Mouse (Mus musculus) limb, embryonic 12.5 days (tissue): Measurements from ENCODE around the gene Cd72. TPM values are rescaled to one million over a fixed set of nuclear protein-coding genes. Genes with fewer than 3 reads are reported as not detected.

ENCODE experiments used
- ATAC-seq: fragments of 200-750 bp; cut with Nextera tagmentation; 2 replicates; pipeline ENCODE4 v1.8.0; 2017; ENCODE audit warnings: low read depth, moderate TSS enrichment; ENCODE audit not compliant: insufficient number of reproducible peaks, insufficient read depth, low FRiP score, low TSS enrichment
- H3K27ac ChIP-seq: fragments of 300-500 bp; sonication (generic); 2 replicates; pipeline ENCODE4 v1.5.1; 2016; ENCODE audit warnings: mild to moderate bottlenecking, moderate library complexity
- H3K27me3 ChIP-seq: fragments of 300-500 bp; sonication (generic); 2 replicates; pipeline ENCODE4 v1.6.1; 2016; ENCODE audit warnings: mild to moderate bottlenecking, moderate library complexity
- H3K36me3 ChIP-seq: fragments of 300-500 bp; sonication (generic); 2 replicates; pipeline ENCODE4 v1.6.1; 2016; ENCODE audit warnings: mild to moderate bottlenecking, moderate library complexity
- H3K4me1 ChIP-seq: fragments of 300-500 bp; sonication (generic); replicated peaks from 2 replicates; pipeline ENCODE4 v1.6.1; 2016
- H3K4me2 ChIP-seq: fragments of 300-500 bp; sonication (generic); 2 replicates; pipeline ENCODE4 v1.6.1; 2016; ENCODE audit warnings: mild to moderate bottlenecking, moderate library complexity
- H3K4me3 ChIP-seq: fragments of 300-500 bp; sonication (generic); replicated peaks from 2 replicates; pipeline ENCODE4 v1.5.1; 2016; ENCODE audit warnings: mild to moderate bottlenecking
- H3K9ac ChIP-seq: fragments of 300-500 bp; sonication (generic); replicated peaks from 2 replicates; pipeline ENCODE4 v1.6.1; 2016; ENCODE audit warnings: mild to moderate bottlenecking, moderate library complexity
- H3K9me3 ChIP-seq: fragments of 300-500 bp; sonication (generic); 2 replicates; pipeline ENCODE4 v1.6.1; 2016; ENCODE audit warnings: mild to moderate bottlenecking, moderate library complexity
- WGBS: fragments of 180-500 bp; shearing (Covaris S2); methylation state at CpG from one replicate; pipeline ENCODE4 v1.1.7; 2016; 5-methylcytosine and 5-hydroxymethylcytosine counted together
- polyA plus RNA-seq: library from polyadenylated mRNA; unstranded; fragments of >200 nt; fragmentation: Nextera tagmentation; extraction: Ambion mirVana; gene quantifications from 2 replicates; pipeline ENCODE4 v1.2.1, GENCODE M21; 2016

Gene Cd72
- polyA plus RNA-seq, 1 experiment from 2014 or later, result 3.5 TPM

DNA sequence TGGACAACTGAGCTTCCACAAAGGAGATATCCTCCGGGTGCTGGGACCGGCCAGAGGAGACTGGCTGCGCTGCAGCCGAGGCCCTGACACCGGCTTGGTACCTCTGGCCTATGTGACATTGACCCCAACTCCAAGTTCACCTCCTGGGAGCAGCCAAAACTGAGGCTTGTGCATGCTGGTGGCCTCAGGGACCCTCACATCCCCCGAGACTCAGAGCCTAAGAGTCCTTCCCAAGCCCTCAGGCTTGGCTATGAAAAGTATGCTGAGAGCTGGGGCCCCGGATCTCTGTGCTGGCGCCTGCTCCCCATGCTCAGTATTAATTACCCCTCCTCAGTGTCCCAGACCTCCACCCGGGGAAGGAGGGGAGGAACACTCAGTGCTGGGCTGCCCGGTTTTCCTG, 27.9 kb downstream of the Cd72 start:
- no peak overlapping the region for H3K27ac ChIP-seq
- no peak for ATAC-seq
- peaks cover 40% of the 10 kb centered on the region for H3K4me1 ChIP-seq
- H3K4me3 ChIP-seq, result no peak overlapping the region
- WGBS, result 41% methylated on average over 10 of the region's 10 CpGs
- no peaks in the 10 kb centered on the region for H3K9me3 ChIP-seq
- no peak overlapping the region for H3K9ac ChIP-seq
- H3K4me2 ChIP-seq, result no peak overlapping the region
- H3K36me3 ChIP-seq, result peaks cover 51% of the 10 kb centered on the region
- H3K27me3 ChIP-seq, result peaks cover 88% of the 10 kb centered on the region

DNA sequence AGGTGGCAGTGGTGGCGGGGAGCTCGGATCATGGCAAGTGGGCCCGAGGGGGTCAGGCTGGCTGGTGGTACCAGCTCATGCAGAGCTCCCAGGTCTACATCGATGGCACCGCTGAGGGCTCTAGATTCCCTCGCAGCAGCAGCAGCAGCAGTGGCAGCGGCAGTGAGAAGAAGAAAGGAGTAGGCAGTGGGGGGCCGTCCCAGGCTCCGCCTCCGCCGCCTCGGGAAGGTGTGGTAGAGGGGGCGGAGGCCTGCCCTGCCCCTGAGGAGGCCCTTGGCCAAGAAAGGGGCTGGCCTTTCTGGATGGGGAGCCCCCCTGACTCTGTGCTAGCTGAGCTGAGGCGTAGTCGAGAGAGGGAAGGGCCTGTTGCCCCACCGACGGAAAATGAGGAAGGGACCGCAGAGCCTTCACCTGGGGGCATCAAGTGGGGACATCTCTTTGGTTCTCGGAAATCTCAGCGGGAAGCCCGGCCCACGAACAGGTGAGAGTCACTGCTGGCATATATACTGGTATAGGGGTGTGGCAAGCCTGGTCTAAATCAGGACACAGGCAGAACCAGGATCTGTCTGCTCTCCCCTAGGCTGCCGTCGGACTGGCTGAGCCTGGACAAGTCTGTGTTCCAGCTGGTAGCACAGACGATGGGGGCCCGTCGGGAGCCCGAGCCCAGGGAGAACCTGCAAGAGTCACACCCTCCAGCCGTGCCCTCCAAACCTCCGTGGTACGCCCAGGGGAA, 28.6 kb downstream of the Cd72 start:
- H3K9me3 ChIP-seq, result no peaks in the 10 kb centered on the region
- H3K4me3 ChIP-seq, result peak overlapping the region; percentile 21
- H3K4me1 ChIP-seq, result peaks cover 40% of the 10 kb centered on the region
- H3K27ac ChIP-seq, result no peak overlapping the region
- H3K36me3 ChIP-seq, result peaks cover 52% of the 10 kb centered on the region
- peak overlapping the region; percentile 44 for H3K4me2 ChIP-seq
- H3K27me3 ChIP-seq, result peaks cover 91% of the 10 kb centered on the region
- peak overlapping the region; percentile 32; the same call in 1 of the 2 replicates for H3K9ac ChIP-seq
- ATAC-seq, result no peak; the same call in 1 of the 2 replicates
- 17% methylated on average over 31 of the region's 31 CpGs for WGBS

DNA sequence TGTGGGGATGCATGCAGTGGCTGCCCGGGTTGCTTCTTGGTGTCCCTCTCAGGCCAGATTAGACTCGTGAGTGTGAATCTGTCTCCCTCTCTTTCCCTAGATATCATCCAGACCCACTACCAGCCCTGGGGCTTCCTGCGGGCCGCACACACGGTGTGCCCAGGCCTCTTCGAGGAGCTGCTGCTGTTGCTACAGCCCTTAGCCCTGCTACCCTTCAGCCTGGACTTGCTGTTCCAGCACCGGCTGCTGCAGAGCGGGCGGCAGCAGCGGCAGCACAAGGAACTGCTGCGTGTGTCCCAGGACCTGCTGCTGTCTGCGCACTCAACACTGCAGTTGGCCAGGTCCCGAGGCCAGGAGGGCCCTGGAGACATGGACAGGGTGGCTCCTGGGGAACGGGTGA, 29.2 kb downstream of the Cd72 start:
- peaks cover 52% of the 10 kb centered on the region for H3K36me3 ChIP-seq
- peaks cover 84% of the 10 kb centered on the region for H3K27me3 ChIP-seq
- 0 out of 2 replicates have a peak, but pooled peaks have one; percentile 29 for ATAC-seq
- WGBS, result 16% methylated on average over 14 of the region's 14 CpGs
- no peaks in the 10 kb centered on the region for H3K9me3 ChIP-seq
- H3K4me3 ChIP-seq, result peak overlapping the region; percentile 21
- peaks cover 40% of the 10 kb centered on the region for H3K4me1 ChIP-seq
- H3K4me2 ChIP-seq, result peak overlapping the region; percentile 44
- no peak overlapping the region for H3K27ac ChIP-seq
- peak overlapping the region; percentile 32 for H3K9ac ChIP-seq

DNA sequence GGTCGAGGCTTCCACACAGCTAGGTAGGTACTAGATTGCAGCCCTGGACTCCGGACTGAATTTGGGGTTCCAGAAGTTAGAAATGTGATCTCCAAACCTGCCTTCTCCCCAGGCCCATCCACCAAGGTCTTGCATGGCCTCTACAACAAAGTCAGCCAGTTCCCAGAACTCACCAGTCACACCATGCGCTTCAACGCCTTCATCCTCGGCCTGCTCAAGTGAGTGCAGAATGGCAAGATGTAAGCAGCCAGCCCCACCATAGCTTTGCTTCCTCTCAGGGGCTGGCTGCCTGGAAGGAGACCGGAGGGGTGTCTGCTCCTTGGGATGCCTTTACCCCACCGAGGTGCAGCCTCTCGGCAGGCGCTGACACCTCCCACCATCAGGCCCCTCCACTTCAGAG, 30.4 kb downstream of the Cd72 start:
- no peak overlapping the region for H3K9ac ChIP-seq
- peaks cover 52% of the 10 kb centered on the region for H3K36me3 ChIP-seq
- WGBS, result 70% methylated on average over 9 of the region's 9 CpGs
- H3K27me3 ChIP-seq, result peaks cover 75% of the 10 kb centered on the region
- ATAC-seq, result no peak
- H3K9me3 ChIP-seq, result no peaks in the 10 kb centered on the region
- H3K4me3 ChIP-seq, result no peak overlapping the region
- H3K4me2 ChIP-seq, result no peak overlapping the region
- H3K27ac ChIP-seq, result no peak overlapping the region
- H3K4me1 ChIP-seq, result peaks cover 46% of the 10 kb centered on the region

DNA sequence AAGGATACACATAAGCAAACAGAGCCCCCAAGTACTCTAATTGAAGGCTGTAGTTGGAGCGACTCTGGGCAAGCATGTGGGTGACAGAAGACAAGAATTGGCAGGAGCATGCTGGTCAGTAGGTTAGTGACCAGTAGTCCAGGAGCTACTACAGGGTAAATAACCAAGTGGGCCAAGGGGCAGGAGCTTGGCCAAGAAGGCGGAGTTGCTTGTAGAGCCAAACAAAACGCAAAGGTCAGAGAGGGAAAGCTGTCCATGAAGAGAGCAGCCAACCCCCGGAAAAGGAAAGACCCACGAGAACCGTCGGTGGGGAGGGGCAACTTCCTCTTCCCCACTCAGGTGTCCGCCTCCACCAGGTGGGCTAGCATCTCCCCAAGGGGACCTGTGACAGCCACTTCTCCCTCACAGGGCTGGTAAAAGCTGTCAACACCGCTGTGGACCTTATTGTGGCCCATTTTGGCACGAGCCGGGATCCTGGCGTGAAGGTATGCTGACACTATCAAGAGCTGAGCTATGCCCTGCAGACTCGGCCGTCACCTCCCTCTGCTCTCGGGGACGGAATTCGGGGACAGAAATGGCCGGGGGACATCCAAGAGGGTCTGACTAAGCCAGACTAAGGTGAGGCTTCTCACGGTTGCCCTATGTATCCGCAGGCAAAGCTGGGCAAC, 31.0 kb downstream of the Cd72 start:
- Histone ChIP-seq H3K27ac (no peak overlapping the region), H3K9ac (no peak overlapping the region), H3K36me3 (peaks cover 52% of the 10 kb centered on the region), H3K4me1 (peaks cover 39% of the 10 kb centered on the region), H3K27me3 (peaks cover 68% of the 10 kb centered on the region), H3K4me2 (no peak overlapping the region), H3K9me3 (no peaks in the 10 kb centered on the region), H3K4me3 (no peak overlapping the region)
- ATAC-seq, result no peak
- 89% methylated on average over 20 of the region's 20 CpGs for WGBS

DNA sequence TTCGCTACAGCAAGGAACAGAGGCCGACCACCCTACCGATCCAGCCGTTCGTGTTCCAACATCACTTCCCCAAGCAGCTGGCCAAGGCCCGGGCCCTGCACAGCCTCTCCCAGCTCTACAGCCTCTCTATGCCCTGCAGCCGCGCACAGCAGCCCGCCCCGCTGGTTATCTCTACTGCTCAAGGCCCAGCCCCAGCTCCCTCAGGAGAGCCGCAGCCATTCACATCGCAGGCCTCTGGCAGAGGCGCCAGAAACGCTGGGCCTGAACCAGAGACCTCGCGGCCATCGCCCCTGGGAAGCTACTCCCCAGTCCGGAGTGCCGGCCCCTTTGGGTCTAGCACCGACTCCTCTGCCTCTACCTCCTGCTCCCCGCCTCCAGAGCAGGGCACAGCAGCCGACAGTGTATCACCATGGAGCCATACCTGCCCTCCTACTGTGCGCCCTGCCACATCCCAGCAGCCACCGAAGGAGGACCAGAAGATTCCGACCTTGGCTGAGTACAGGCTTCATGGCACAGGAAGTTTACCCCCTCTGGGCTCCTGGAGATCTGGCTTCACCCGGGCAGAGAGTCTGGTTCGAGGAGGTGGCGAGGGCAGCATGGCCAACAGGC, 32.7 kb downstream of the Cd72 start:
- Histone ChIP-seq H3K4me1 (peaks cover 25% of the 10 kb centered on the region), H3K27me3 (peaks cover 51% of the 10 kb centered on the region), H3K27ac (no peak overlapping the region), H3K9ac (no peak overlapping the region), H3K4me2 (no peak overlapping the region), H3K4me3 (no peak overlapping the region), H3K36me3 (peaks cover 66% of the 10 kb centered on the region), H3K9me3 (no peaks in the 10 kb centered on the region)
- no peak for ATAC-seq
- WGBS, result 71% methylated on average over 28 of the region's 28 CpGs

DNA sequence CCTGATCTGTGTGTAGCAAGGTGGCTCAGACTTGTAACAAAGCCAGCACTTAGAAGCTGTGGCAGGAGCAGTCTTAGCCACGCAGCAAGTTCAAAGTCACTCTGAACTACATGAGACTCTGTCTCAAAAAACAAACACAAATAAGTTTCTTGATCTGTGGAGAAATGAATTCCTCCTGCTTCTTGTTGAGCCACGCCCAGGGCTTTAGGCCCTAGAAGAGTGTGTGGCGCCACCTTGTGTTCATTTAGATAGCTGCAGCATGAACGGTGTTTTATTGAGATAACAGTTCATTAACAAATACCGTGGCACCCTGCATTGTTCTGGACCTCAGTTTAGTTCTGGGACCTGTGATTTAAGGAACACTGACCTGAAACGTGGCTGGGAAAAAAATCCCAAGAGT, 34.1 kb downstream of the Cd72 start:
- Histone ChIP-seq H3K4me2 (no peak overlapping the region), H3K9me3 (no peaks in the 10 kb centered on the region), H3K36me3 (peaks cover 67% of the 10 kb centered on the region), H3K27me3 (peaks cover 37% of the 10 kb centered on the region), H3K27ac (no peak overlapping the region), H3K4me3 (no peak overlapping the region), H3K4me1 (peaks cover 10% of the 10 kb centered on the region), H3K9ac (no peak overlapping the region)
- 4% methylated on average over 6 of the region's 6 CpGs for WGBS
- no peak for ATAC-seq

DNA sequence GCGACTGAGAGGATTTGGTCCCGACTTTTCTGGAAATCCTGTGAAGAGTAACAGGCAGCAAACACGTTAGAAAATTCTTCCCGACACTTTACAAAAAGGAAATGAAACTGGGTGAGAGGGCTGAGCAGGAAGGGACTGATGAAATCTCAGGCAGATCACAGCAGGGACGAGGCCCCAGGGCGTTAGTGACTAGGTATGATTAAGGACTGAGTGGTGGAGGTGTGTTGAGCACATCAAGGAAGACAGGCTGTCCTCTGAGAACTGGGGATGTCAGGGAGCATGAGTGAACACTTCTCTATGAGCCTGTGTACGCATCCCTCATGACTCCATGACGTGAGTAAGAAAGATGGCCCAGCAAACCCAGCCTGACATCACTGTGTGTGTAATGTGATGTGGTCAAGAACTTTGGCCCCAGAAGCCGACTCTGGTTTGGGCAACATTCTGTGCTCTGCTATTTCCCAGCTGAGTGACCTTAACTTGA, 34.6 kb downstream of the Cd72 start:
- Histone ChIP-seq H3K27ac (no peak overlapping the region), H3K4me1 (peaks cover 6% of the 10 kb centered on the region; the same call in 1 of the 2 replicates), H3K27me3 (peaks cover 32% of the 10 kb centered on the region), H3K4me3 (no peak overlapping the region), H3K9me3 (no peaks in the 10 kb centered on the region), H3K36me3 (peaks cover 67% of the 10 kb centered on the region), H3K9ac (no peak overlapping the region), H3K4me2 (no peak overlapping the region)
- 69% methylated on average over 9 of the region's 9 CpGs for WGBS
- ATAC-seq, result no peak

DNA sequence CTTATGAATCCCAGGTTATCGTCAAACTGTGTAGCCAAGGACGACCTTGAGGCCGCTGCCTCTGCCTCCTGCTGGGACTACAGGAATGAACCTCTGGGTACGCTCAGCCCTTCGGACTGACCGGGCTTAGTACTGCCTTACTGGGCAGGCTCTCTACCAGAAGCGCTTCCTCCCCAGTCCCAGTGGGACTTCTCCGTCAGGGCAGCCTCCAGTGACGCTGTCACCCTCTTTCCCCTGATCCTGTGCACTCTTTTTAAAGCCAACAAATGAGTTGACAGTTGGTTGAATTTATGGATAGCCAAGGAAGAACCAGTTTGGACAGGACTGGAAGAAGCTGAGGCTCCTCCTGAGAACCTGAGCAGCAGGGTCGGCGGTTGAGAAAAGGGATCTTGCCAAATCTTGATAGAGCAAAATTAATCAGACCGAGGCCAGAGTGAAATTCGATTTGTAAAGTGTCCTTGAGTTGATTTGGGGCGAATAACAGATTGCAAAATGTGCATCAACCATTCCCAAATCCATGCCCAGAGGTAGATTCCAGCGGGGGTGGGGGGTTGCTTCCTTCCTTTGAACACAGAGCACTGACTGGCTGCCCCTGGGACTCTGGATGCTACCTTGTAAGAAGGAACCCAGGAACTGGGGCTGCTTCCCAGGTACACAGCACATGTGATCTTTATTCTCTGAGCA, 35.3 kb downstream of the Cd72 start:
- WGBS, result 62% methylated on average over 15 of the region's 15 CpGs
- H3K4me3 ChIP-seq, result no peak overlapping the region
- H3K9me3 ChIP-seq, result no peaks in the 10 kb centered on the region
- peaks cover 67% of the 10 kb centered on the region for H3K36me3 ChIP-seq
- no peak overlapping the region for H3K4me2 ChIP-seq
- H3K4me1 ChIP-seq, result peaks cover 6% of the 10 kb centered on the region; the same call in 1 of the 2 replicates
- no peak for ATAC-seq
- H3K27ac ChIP-seq, result no peak overlapping the region
- peaks cover 25% of the 10 kb centered on the region for H3K27me3 ChIP-seq
- no peak overlapping the region for H3K9ac ChIP-seq

DNA sequence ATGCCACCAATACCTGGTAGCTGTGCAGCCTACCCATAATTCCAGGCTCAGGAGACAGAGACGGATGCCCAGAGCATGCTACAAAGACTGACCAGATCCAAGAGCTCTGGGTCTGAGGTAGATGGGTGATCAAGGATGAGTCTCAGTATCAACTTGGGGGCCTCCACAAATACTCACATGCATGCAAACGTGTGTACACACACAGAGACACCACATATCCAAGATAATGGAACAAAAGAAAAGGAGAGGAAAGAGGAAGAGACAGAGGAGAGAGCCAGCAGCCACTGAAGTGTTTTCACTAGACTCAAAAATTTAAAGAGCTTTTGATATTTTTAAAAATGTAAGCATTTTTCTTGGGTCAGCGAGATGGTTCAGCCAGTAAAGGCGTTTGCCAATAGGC, 36.0 kb downstream of the Cd72 start:
- Histone ChIP-seq H3K4me2 (no peak overlapping the region), H3K4me3 (no peak overlapping the region), H3K36me3 (peaks cover 66% of the 10 kb centered on the region), H3K27me3 (peaks cover 18% of the 10 kb centered on the region), H3K27ac (no peak overlapping the region), H3K4me1 (peaks cover 6% of the 10 kb centered on the region; the same call in 1 of the 2 replicates), H3K9ac (no peak overlapping the region), H3K9me3 (no peaks in the 10 kb centered on the region)
- WGBS, result 78% methylated on average over 4 of the region's 4 CpGs
- no peak for ATAC-seq
